Mouse (Mus musculus): Measurements from ENCODE around the gene Eif3d. TPM values are rescaled to one million over a fixed set of nuclear protein-coding genes. Genes with fewer than 3 reads are reported as not detected.
A peak's percentile ranks its signal among the peaks of the same experiment; 100 is the strongest.

Gene Eif3d
- total RNA-seq, 2 experiments from 2014 or later, result 94.7 to 103 TPM

GRCm38 (mm10) chr15:77969940-77970469 lies 608 bp downstream of the Eif3d start:
- H3K27ac ChIP-seq, result peak overlapping the region; percentile 100
- DNase-seq (ENCODE audit: low spot score in 2 of 2), result no peak

DNA sequence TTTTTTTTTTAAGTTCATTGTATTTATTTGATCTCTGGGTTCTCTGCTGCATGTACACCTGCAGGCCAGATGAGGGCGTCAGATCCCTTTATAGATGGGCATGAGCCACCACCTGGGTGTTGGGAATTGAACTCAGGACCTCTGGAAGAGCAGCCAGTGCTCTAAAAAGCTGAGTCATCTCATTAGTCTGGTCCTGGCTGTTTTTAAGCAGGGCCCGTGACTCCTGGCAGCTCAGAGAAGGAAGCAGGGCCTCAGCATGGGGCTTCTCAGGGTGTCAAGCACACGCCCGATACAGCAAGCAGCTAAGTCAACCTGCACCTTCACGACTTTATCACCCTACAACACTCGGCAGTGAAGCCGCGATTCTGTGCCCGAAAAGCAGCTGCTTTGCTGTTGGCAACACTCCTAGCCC lies 5.5 kb downstream of the Eif3d start:
- peak; percentile 49 for TF ChIP-seq CTCF (conservative IDR thresholded peaks at IDR 0.05)
- DNase-seq (ENCODE audit: low spot score in 2 of 2), result no peak
- Histone ChIP-seq H3K27ac (no peak overlapping the region), H3K4me3 (no peak overlapping the region)

More at GRCm38 (mm10) chr15:77969940-77970469, 608 bp downstream of the Eif3d start:
- H3K4me3 ChIP-seq, result peak overlapping the region; percentile 97
- no peak for TF ChIP-seq CTCF (conservative IDR thresholded peaks at IDR 0.05)

- TF ChIP-seq CTCF (conservative IDR thresholded peaks at IDR 0.05), result no peak
- H3K27ac ChIP-seq, result no peak overlapping the region
- no peak for DNase-seq (ENCODE audit: low spot score in 2 of 2)
- H3K4me3 ChIP-seq, result no peak overlapping the region
These were observed 8.2 kb downstream of the Eif3d start for GRCm38 (mm10) chr15:77962447-77962846.

- no peak for TF ChIP-seq CTCF (conservative IDR thresholded peaks at IDR 0.05)
- no peak overlapping the region for H3K27ac ChIP-seq
- H3K4me3 ChIP-seq, result no peak overlapping the region
- no peak for DNase-seq (ENCODE audit: low spot score in 2 of 2)
These were observed 9.9 kb downstream of the Eif3d start for GRCm38 (mm10) chr15:77960693-77961092.

GRCm38 (mm10) chr15:77958071-77958470 lies 12.5 kb downstream of the Eif3d start:
- DNase-seq (ENCODE audit: low spot score in 2 of 2), result no peak
- Histone ChIP-seq H3K4me3 (no peak overlapping the region), H3K27ac (no peak overlapping the region)
- no peak for TF ChIP-seq CTCF (conservative IDR thresholded peaks at IDR 0.05)

DNA sequence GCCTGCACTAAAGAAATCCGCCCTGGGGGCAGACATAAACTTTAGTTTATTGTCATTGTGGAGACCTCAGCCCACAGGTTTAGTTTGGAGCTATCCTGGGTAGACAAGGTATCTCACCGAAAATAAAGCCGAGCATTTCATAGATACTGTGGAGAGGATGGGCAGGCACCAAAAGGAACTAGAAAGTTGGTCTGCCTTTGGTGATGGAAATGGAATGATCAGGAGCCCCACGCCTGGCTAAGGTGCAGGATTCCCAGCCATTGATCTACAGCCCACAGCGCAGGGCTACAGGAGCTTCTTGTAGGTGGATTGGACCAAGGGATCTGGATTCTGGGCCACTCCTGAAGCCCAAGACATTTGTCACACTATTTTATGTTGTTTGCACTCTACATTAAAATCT lies 13.0 kb downstream of the Eif3d start:
- no peak for TF ChIP-seq CTCF (conservative IDR thresholded peaks at IDR 0.05)
- Histone ChIP-seq H3K4me3 (no peak overlapping the region), H3K27ac (no peak overlapping the region)
- DNase-seq (ENCODE audit: low spot score in 2 of 2), result no peak

- peak within 1 kb of the TSS; percentile 61 for H3K27ac ChIP-seq
- peak; percentile 87 for DNase-seq (ENCODE audit: low spot score in 2 of 2)
- peak within 1 kb of the TSS; percentile 60 for H3K4me3 ChIP-seq
- peak; percentile 73 for TF ChIP-seq CTCF (conservative IDR thresholded peaks at IDR 0.05)
These were observed 14.2 kb downstream of the Eif3d start, which contains the start of gene Foxred2 for GRCm38 (mm10) chr15:77956404-77956901. TSS of gene Foxred2 (minus strand) at chr15:77956722.

GRCm38 (mm10) chr15:77955440-77956403 lies 14.9 kb downstream of the Eif3d start:
- TF ChIP-seq CTCF (conservative IDR thresholded peaks at IDR 0.05), result no peak
- DNase-seq (ENCODE audit: low spot score in 2 of 2), result no peak
- peak overlapping the region; percentile 60 for H3K4me3 ChIP-seq
- peak overlapping the region; percentile 61 for H3K27ac ChIP-seq

DNA sequence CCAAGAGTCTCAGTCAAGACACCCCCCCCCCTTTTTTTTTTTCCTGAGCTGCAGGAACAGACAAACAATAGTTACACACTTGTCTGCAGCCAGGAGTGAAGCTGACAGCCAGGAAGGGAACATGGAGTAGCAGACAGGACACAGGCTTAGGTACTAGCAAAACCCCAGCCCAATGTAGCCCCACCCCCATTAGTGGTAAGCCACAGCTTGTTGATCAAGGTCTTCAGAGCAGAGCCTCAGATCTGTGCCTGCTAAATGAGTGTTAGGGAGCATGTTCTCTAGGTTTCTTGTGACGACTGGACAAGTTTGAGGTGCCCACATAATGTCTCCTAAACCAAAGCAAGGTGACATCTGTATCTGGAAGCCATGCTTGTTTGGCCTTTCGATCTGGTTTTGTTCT lies 16.3 kb downstream of the Eif3d start:
- no peak overlapping the region for H3K27ac ChIP-seq
- H3K4me3 ChIP-seq, result no peak overlapping the region; the same call in 1 of the 2 replicates
- no peak for TF ChIP-seq CTCF (conservative IDR thresholded peaks at IDR 0.05)
- no peak for DNase-seq (ENCODE audit: low spot score in 2 of 2)

- no peak for TF ChIP-seq CTCF (conservative IDR thresholded peaks at IDR 0.05)
- peak in 1 of 2 experiments; percentile 50 for DNase-seq (ENCODE audit: low spot score in 2 of 2)
- H3K27ac ChIP-seq, result no peak overlapping the region
- no peak overlapping the region for H3K4me3 ChIP-seq
These were observed 17.7 kb downstream of the Eif3d start for GRCm38 (mm10) chr15:77952921-77953320.

DNA sequence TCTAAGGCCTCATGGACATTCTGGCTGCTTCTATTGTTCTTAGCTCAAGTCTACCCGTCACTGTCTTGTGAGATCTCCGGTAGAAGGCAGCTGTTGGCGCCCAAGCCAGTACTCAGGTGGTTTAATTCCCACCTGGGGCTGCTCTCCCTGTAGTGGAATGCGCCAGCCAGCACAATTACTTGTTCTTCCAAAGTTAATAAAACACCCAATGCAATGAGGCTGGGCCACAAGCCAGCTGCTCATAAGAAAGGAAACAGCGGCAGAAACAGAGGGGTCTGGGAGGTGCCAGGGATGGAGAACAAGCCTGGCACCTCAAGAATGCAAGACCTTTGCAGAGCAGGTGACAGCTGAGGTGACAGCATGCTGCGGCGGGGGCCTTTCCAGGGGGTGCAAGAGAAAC lies 21.6 kb downstream of the Eif3d start:
- DNase-seq (ENCODE audit: low spot score in 2 of 2), result no peak
- TF ChIP-seq CTCF (conservative IDR thresholded peaks at IDR 0.05), result no peak

GRCm38 (mm10) chr15:77945711-77946110 lies 24.9 kb downstream of the Eif3d start:
- no peak for DNase-seq (ENCODE audit: low spot score in 2 of 2)
- no peak for TF ChIP-seq CTCF (conservative IDR thresholded peaks at IDR 0.05)
- H3K27ac ChIP-seq, result no peak overlapping the region

More for the DNA sequence above, 21.6 kb downstream of the Eif3d start:
- H3K4me3 ChIP-seq, result no peak overlapping the region
- H3K27ac ChIP-seq, result no peak overlapping the region

GRCm38 (mm10) chr15:77941563-77941962 lies 29.1 kb downstream of the Eif3d start:
- Histone ChIP-seq H3K4me3 (no peak overlapping the region), H3K27ac (peak overlapping the region; percentile 39; the same call in 1 of the 2 replicates)
- DNase-seq (ENCODE audit: low spot score in 2 of 2), result peak; percentile 27 to 65
- no peak for TF ChIP-seq CTCF (conservative IDR thresholded peaks at IDR 0.05)

More at GRCm38 (mm10) chr15:77945711-77946110, 24.9 kb downstream of the Eif3d start:
- H3K4me3 ChIP-seq, result no peak overlapping the region

Data from layer of hippocampus, adult 2 months (tissue).